Mouse (Mus musculus) kidney, embryonic 15.5 days (tissue): ENCODE results near the gene Exosc7. TPM values are rescaled to one million over a fixed set of nuclear protein-coding genes. Genes with fewer than 3 reads are reported as not detected.

Experiments
- ATAC-seq: fragments of 200-750 bp; cut with Nextera tagmentation; replicated peaks from 2 replicates; pipeline ENCODE4 v1.8.0; 2017; ENCODE audit warnings: moderate TSS enrichment; ENCODE audit not compliant: low FRiP score
- H3K27ac ChIP-seq: fragments of 300-500 bp; sonication (generic); 2 replicates; pipeline ENCODE4 v1.5.1; 2015; ENCODE audit warnings: mild to moderate bottlenecking, inconsistent platforms
- H3K27me3 ChIP-seq: fragments of 300-500 bp; sonication (generic); 2 replicates; pipeline ENCODE4 v1.6.1; 2015; ENCODE audit warnings: inconsistent platforms
- H3K36me3 ChIP-seq: fragments of 300-500 bp; sonication (generic); 2 replicates; pipeline ENCODE4 v1.6.1; 2015; ENCODE audit warnings: inconsistent platforms
- H3K4me1 ChIP-seq: fragments of 300-500 bp; sonication (generic); 2 replicates; pipeline ENCODE4 v1.6.1; 2015; ENCODE audit warnings: inconsistent platforms
- H3K4me2 ChIP-seq: fragments of 300-500 bp; sonication (generic); 2 replicates; pipeline ENCODE4 v1.6.1; 2015; ENCODE audit warnings: moderate library complexity, mild to moderate bottlenecking, inconsistent platforms
- H3K4me3 ChIP-seq: fragments of 300-500 bp; sonication (generic); replicated peaks from 2 replicates; pipeline ENCODE4 v1.5.1; 2015; ENCODE audit warnings: mild to moderate bottlenecking, inconsistent platforms
- H3K9ac ChIP-seq: fragments of 300-500 bp; sonication (generic); 2 replicates; pipeline ENCODE4 v1.6.1; 2015; ENCODE audit warnings: mild to moderate bottlenecking, inconsistent platforms
- H3K9me3 ChIP-seq: fragments of 300-500 bp; sonication (generic); replicated peaks from 2 replicates; pipeline ENCODE4 v1.6.1; 2016; ENCODE audit warnings: inconsistent platforms
- WGBS: fragments of 180-500 bp; shearing (Covaris S2); methylation state at CpG from one replicate; pipeline ENCODE4 v1.1.7; 2015; ENCODE audit warnings: mixed read lengths; 5-methylcytosine and 5-hydroxymethylcytosine counted together
- polyA plus RNA-seq: library from polyadenylated mRNA; unstranded; fragments of >200 nt; fragmentation: Nextera tagmentation; extraction: Ambion mirVana; gene quantifications from 2 replicates; pipeline ENCODE4 v1.2.1, GENCODE M21; 2015

Gene Exosc7
- polyA plus RNA-seq, 1 experiment from 2014 or later: 133 TPM

DNA sequence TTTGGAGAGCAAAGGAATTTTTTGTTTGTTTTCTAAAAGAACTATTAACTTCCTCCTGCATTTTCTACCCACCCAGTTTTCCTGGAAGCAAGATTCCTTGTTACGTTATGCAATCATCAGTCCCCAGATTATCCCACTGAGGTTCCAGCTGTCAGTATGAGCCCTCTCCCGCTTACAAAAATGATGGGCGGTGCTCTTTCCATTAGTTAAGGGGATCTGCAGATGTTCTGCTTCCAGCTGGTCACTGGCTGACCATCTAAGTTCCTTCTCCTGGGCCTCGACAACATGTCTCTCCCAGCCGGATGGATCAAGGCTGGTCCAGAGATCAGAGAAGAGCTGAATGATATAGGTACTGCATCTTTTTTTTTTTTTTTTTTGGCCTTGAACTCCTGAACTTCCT, 35.4 kb downstream of the Exosc7 start:
- no peak for ATAC-seq
- Histone ChIP-seq H3K9me3 (peaks cover 10% of the 10 kb centered on the region; the same call in 1 of the 2 replicates), H3K36me3 (peaks cover 16% of the 10 kb centered on the region), H3K4me3 (no peak overlapping the region), H3K4me2 (no peak overlapping the region), H3K27me3 (no peaks in the 10 kb centered on the region), H3K9ac (no peak overlapping the region), H3K4me1 (no peaks in the 10 kb centered on the region), H3K27ac (no peak overlapping the region)
- WGBS: 63% methylated on average over 5 of the region's 5 CpGs

DNA sequence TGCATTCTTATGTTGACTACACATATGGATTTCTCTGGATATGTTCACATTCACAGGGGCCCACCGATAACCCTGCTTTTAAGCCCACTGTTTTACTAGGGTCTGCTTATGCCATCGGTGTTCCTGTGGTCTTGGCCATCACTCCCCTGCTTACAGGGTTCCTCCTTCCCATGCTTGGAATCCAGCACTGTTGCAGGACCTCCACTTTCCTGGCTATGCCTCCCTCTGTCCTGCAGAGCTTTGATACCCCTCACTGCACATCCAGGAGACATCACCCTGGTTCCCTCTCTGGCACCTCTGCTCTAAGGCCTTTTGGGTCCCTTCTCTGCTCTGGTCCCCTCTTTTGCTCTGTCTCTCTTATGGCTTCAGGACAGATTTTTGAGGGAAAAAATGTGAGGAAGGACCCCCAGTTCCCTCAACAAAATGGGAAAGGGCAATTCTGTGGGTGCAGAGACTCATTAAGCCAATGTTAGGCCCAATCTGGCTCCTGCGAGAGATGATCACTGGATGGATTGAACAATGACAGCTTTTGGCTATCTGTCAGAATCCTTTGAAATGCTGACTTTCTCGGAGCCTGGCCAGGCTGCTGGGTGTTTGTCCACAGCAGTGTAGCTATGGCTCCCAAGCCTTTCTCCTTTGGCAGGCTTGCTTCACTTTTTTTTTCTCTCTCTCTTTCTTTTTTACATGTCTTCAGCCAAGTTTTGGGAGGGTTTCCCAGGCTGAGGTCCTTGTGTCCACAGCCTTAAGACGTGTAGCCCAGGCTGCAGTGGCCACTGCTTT, 37.4 kb downstream of the Exosc7 start, which contains the start of gene Clec3b:
Gene Clec3b (plus strand): TSS at position 706 of the 780 bp plus-strand sequence.
- no peak for ATAC-seq
- no peak within 1 kb of the TSS for H3K4me3 ChIP-seq
- peaks cover 5% of the 10 kb centered on the region; the same call in 1 of the 2 replicates for H3K9me3 ChIP-seq
- H3K4me2 ChIP-seq: no peak within 1 kb of the TSS
- H3K4me1 ChIP-seq: no peaks in the 10 kb centered on the region
- H3K9ac ChIP-seq: no peak within 1 kb of the TSS
- no peaks in the 10 kb centered on the region for H3K27me3 ChIP-seq
- peaks cover 4% of the 10 kb centered on the region; the same call in 1 of the 2 replicates for H3K36me3 ChIP-seq
- WGBS: 83% methylated on average over 5 of the region's 5 CpGs
- no peak within 1 kb of the TSS for H3K27ac ChIP-seq

DNA sequence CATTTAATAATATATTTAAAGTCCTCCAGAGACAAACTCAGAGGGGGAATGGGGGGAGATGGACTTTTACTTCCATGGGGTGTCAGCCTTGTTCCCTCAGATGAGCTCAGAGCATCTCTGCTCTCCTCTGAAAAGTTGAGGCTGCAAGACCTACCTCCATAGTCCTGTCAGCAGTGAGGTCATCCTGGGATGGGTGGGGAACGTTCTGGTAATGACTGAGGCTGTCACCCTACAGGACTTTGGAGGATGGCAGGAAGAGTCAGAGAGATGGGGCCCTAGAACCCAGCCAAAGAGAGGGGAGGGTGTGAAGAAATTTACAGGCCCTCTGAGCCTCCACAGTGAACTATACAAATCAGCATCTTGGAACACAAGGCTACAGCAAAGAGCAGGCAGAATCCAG, 38.5 kb downstream of the Exosc7 start:
- Histone ChIP-seq H3K36me3 (no peaks in the 10 kb centered on the region), H3K27ac (no peak overlapping the region)
- 42% methylated on average over 1 of the region's 1 CpGs for WGBS

DNA sequence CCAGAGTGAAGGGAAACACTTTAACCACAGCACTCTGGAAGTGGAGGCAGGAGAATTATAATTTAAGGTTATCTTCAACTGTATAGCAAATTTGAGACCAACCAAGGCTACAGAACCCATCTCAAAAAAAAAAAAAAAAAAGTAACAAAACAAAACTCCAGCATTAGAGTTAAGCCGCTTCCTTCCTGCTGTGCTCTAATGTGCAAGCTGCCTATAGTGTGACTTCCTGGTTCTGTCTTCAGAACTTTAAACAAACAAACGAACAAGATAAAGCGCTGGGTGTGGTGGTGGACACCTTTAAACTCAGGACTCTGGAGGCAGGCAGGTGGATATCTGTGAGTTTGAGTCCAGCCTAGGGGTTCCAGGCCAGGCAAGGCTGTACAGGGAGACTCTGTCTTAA, 39.0 kb downstream of the Exosc7 start:
- H3K27ac ChIP-seq: 0 out of 2 replicates have a peak overlapping the region, but pooled peaks have one; percentile 30
- no peak overlapping the region for H3K9ac ChIP-seq
- 69% methylated on average over 3 of the region's 3 CpGs for WGBS
- no peaks in the 10 kb centered on the region for H3K27me3 ChIP-seq
- H3K4me3 ChIP-seq: no peak overlapping the region
- H3K9me3 ChIP-seq: no peaks in the 10 kb centered on the region
- peaks cover 4% of the 10 kb centered on the region; the same call in 1 of the 2 replicates for H3K4me1 ChIP-seq
- H3K4me2 ChIP-seq: no peak overlapping the region
- ATAC-seq: no peak
- no peaks in the 10 kb centered on the region for H3K36me3 ChIP-seq

More for the DNA sequence above, 38.5 kb downstream of the Exosc7 start:
- no peaks in the 10 kb centered on the region for H3K27me3 ChIP-seq
- H3K9ac ChIP-seq: no peak overlapping the region
- H3K4me3 ChIP-seq: no peak overlapping the region
- H3K4me1 ChIP-seq: peaks cover under 1% of the 10 kb centered on the region; the same call in 1 of the 2 replicates
- ATAC-seq: no peak
- H3K4me2 ChIP-seq: no peak overlapping the region
- no peaks in the 10 kb centered on the region for H3K9me3 ChIP-seq

DNA sequence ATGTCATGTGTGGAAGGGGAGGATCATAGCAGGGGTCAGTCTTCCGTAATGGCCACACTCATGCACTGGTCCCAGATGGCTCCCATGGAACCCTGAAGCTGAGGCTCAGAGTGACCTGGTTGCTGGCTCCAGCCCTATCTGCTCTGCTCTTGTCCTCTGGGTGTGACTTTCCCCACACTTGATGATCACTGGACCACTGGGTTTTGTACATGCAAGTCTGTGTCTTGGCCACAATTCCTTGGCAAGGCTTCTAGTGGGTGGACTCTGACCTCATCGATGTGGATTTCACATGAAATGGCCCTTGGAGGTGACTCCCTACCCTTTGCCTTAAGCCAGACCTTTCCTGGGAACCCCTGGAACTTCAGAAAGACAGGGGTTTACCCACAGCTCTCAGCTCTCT, 40.1 kb downstream of the Exosc7 start:
- Histone ChIP-seq H3K36me3 (no peaks in the 10 kb centered on the region), H3K27ac (no peak overlapping the region), H3K4me2 (no peak overlapping the region), H3K4me1 (peaks cover 4% of the 10 kb centered on the region; the same call in 1 of the 2 replicates), H3K9me3 (no peaks in the 10 kb centered on the region), H3K9ac (no peak overlapping the region), H3K27me3 (no peaks in the 10 kb centered on the region), H3K4me3 (no peak overlapping the region)
- WGBS: 80% methylated on average over 2 of the region's 2 CpGs
- no peak for ATAC-seq

DNA sequence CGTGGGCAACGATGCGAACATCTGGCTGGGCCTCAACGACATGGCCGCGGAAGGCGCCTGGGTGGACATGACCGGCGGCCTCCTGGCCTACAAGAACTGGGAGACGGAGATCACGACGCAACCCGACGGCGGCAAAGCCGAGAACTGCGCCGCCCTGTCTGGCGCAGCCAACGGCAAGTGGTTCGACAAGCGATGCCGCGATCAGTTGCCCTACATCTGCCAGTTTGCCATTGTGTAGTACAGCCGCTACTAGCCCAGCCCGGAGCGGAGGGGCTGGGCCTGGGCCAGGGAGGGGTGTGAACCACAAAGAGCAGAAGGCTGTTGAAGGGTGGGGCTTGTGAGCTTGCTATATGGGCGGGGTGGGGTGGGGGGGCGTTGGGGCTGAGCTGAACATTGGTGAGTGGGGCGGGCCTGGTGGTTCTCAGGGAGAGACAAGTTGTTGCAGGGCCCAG, 43.9 kb downstream of the Exosc7 start:
- peaks cover 5% of the 10 kb centered on the region; the same call in 1 of the 2 replicates for H3K4me1 ChIP-seq
- no peaks in the 10 kb centered on the region for H3K27me3 ChIP-seq
- peak overlapping the region; percentile 48 for H3K4me2 ChIP-seq
- H3K27ac ChIP-seq: no peak overlapping the region
- 36% methylated on average over 30 of the region's 30 CpGs for WGBS
- no peak overlapping the region for H3K9ac ChIP-seq
- peak; percentile 69 for ATAC-seq
- H3K4me3 ChIP-seq: peak overlapping the region; percentile 28; the same call in 1 of the 2 replicates
- no peaks in the 10 kb centered on the region for H3K9me3 ChIP-seq
- no peaks in the 10 kb centered on the region for H3K36me3 ChIP-seq

DNA sequence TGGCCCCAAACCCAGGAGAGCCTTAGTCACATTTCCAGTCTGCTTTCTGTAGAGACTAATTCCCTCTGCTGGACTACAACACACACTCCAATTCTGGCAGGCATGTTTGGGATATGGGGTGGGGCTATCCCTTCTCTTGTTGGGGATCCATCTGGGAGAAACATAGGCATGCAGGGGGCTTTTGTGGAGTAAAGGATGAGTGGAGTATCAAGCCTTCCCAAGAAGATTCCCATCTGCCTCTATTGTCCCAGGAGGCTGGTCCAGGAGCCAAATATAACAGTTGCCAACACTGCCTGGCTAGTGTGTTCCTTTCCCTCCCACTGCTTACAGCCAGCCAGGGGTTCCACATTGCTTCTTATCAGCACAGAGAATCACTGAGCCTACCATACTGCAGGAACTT, 44.7 kb downstream of the Exosc7 start:
- Histone ChIP-seq H3K27me3 (no peaks in the 10 kb centered on the region), H3K4me3 (no peak overlapping the region), H3K9ac (no peak overlapping the region), H3K9me3 (no peaks in the 10 kb centered on the region), H3K27ac (no peak overlapping the region), H3K4me1 (peaks cover 9% of the 10 kb centered on the region; the same call in 1 of the 2 replicates), H3K36me3 (no peaks in the 10 kb centered on the region), H3K4me2 (no peak overlapping the region)
- ATAC-seq: no peak

DNA sequence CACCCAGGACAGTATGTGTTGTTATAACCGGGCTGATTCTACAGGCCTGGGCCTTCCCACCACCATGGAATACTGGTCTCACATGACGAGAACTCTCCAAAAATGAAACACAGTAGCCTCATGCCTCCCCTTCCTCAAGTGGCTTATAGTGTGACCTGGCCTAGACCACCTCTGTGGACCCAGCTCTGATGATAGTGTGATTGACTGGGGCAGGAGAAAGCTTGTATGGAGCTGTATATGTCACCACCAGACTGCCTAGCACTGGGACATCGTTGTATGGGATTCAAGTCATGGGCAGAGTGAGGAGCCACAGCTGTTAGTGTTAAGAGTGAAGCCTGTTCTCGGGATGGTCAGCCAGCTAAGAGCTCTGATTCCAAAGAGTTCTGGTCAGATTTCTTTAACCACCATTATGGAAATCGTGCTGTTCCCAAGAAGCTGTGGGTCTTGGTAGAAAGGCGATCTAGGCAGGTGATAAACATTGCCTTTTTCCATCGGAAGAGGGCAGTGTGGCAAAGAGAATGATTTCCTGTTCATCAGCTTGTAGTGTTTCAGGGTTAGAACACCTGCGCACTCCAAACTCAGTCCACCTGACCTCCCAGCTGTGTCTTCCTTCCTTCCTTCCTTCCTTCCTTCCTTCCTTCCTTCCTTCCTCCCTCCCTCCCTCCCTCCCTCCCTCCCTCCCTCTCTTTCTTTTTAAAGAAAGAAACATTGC, 45.3 kb downstream of the Exosc7 start:
- ATAC-seq: no peak
- 50% methylated on average over 8 of the region's 8 CpGs for WGBS
- no peaks in the 10 kb centered on the region for H3K27me3 ChIP-seq
- H3K9me3 ChIP-seq: no peaks in the 10 kb centered on the region
- no peak overlapping the region for H3K9ac ChIP-seq
- H3K27ac ChIP-seq: no peak overlapping the region
- H3K4me1 ChIP-seq: peaks cover 9% of the 10 kb centered on the region; the same call in 1 of the 2 replicates
- H3K4me2 ChIP-seq: no peak overlapping the region
- H3K4me3 ChIP-seq: no peak overlapping the region
- no peaks in the 10 kb centered on the region for H3K36me3 ChIP-seq

DNA sequence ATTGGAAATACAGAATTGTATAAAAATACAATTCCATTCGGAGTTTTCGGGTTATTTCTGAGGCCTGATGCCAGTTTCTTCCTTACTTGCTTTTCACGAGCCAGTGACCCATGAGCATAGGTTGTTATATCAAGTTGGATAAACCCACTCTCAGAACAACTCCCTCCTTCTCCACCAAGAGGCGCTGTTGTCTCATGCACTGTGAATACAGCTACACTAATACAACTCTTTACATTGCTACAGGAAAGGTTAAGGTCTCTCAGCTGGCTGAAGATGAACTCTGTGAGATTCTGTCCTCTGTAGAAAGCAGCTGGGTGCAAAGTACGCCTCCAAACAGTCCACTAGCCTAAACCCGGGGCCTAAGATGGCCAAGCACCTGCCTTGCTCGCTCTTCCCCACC, 46.3 kb downstream of the Exosc7 start:
- Histone ChIP-seq H3K27ac (no peak overlapping the region), H3K4me1 (peaks cover 9% of the 10 kb centered on the region; the same call in 1 of the 2 replicates), H3K36me3 (no peaks in the 10 kb centered on the region), H3K9me3 (no peaks in the 10 kb centered on the region), H3K9ac (no peak overlapping the region), H3K27me3 (no peaks in the 10 kb centered on the region), H3K4me3 (no peak overlapping the region), H3K4me2 (no peak overlapping the region)
- 61% methylated on average over 7 of the region's 7 CpGs for WGBS
- no peak; the same call in 1 of the 2 replicates for ATAC-seq

DNA sequence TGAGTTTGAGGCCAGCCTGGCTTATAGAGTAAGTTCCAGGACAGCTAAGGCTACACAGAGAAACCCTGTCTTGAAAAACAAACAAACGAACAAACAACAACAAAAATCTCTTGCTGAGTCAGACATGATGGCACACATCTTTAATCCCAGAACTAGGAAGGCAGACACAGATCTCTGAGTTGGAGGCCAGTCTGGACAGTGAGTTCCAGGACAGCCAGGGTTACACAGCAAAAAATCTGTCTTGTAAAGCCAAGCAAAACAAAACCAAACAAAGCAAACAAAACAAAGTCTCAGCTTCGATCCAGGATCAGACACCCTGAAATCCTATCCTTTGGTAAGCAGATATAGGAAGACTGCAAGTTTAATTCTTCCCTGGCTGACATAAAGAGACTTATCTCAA, 48.8 kb downstream of the Exosc7 start:
- H3K9ac ChIP-seq: no peak overlapping the region
- 47% methylated on average over 2 of the region's 2 CpGs for WGBS
- H3K27me3 ChIP-seq: no peaks in the 10 kb centered on the region
- H3K4me3 ChIP-seq: no peak overlapping the region
- H3K4me2 ChIP-seq: no peak overlapping the region
- peaks cover 6% of the 10 kb centered on the region; the same call in 1 of the 2 replicates for H3K4me1 ChIP-seq
- ATAC-seq: no peak
- no peaks in the 10 kb centered on the region for H3K36me3 ChIP-seq
- H3K9me3 ChIP-seq: no peaks in the 10 kb centered on the region
- no peak overlapping the region for H3K27ac ChIP-seq

DNA sequence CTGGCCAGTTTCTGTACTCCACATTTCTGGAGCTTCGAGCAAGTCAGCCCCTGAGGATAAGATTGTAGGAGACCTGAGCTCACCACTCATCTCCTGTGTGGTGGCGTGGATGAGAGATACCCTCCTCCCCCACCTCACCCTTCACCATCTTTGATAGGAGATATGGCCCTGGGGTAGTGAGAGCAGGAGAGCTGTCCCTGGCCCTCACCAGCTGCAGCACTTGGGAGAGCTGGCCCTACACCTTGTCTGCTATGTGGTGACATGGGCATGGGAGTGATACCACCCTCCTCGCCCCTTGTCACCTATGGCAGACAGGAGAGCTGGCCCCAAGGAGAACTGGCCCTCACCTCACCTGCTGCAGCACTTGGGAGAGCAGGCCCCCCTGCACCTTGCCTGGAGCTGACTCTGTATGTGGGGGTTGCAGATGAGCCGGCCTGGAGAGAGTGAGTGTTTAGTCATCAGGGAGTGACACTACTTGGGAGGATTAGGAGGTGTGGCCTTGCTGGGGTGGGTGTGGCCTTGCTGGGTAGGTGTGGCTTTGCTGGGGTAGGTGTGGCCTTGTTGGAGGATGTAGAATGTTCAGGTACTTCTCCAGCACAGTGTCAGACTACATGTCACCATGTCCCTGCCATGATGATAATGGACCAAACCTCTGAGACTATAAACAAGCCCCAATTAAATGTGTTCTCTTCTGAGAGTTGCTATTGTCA, 50.1 kb downstream of the Exosc7 start:
- Histone ChIP-seq H3K4me2 (no peak overlapping the region), H3K27me3 (no peaks in the 10 kb centered on the region), H3K9me3 (no peaks in the 10 kb centered on the region), H3K9ac (no peak overlapping the region), H3K36me3 (no peaks in the 10 kb centered on the region), H3K27ac (no peak overlapping the region), H3K4me1 (0 out of 2 replicates have a peak, but pooled peaks cover 5% of the 10 kb centered on the region), H3K4me3 (no peak overlapping the region)
- ATAC-seq: no peak
- 80% methylated on average over 4 of the region's 4 CpGs for WGBS
